In the genomic region with DNA sequence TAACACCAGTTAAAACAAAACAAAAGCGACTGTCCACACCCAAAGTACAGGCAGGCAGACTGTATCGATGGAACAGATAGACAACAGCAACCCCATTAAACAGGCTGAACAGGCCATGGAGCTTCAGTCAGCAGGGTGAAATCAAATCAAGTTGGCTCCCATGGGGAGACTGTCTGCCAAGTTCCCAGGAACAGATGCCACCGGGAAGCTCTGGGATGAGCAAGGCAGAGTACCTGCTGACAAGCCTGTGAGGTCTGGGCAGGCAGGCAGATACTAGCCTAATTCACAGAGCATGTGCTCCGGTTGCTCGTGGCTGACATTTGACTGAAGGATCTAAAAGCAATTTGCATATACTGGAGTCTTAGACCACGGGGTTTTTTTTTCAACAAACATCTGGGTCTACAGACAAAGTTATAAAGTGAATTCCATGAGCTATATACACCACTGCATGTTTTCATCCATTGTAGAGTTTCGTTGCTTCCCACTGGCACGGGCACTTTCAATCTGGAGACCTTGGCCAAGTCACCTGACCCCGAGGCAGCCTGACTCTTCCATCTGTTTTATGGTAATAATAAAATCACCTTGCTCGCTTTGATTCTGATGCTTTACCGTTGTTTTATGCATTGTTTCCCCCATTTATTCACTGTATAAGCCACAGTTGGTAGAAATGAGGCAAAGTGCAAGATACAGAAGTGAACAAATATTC, we compare ENCODE assay signal across 12 mouse cellular contexts. TPM values are rescaled to one million over a fixed set of nuclear protein-coding genes. Genes with fewer than 3 reads are reported as not detected.
DNase-seq lines count a peak whose midpoint lies in the region; ATAC-seq and TF ChIP-seq lines count a peak whose summit lies in the region.
"Had no signal": no experiment of that assay in that cellular context is flagged by ENCODE, and none has a peak within 500 bp of the region (broad histone marks: within the 10 kb centered on the region; RNA-seq: fewer than 3 reads in every experiment).

No protein-coding gene starts in this region.

- TF ChIP-seq EP300 in lung, postnatal 0 days (IDR thresholded peaks at IDR 0.05) = no peak

- H3K36me3 ChIP-seq in lung, postnatal 0 days (ENCODE audit: insufficient read depth, low read length) = no peaks in the 10 kb centered on the region
- H3K36me3 ChIP-seq in forebrain, postnatal 0 days (ENCODE audit: insufficient read depth) = no peaks in the 10 kb centered on the region
- H3K36me3 ChIP-seq: hindbrain, embryonic 15.5 days; limb, embryonic 15.5 days had no signal

- no peaks in the 10 kb centered on the region for H3K27me3 ChIP-seq in lung, postnatal 0 days (replicated peaks; ENCODE audit: insufficient read depth, low read length)
- H3K27me3 ChIP-seq in forebrain, postnatal 0 days (ENCODE audit: insufficient read depth, low read length) = no peaks in the 10 kb centered on the region
- H3K27me3 ChIP-seq: hindbrain, embryonic 15.5 days; limb, embryonic 15.5 days had no signal

- TF ChIP-seq CTCF in lung, postnatal 0 days (IDR thresholded peaks at IDR 0.05) = no peak
- TF ChIP-seq CTCF in forebrain, postnatal 0 days (IDR thresholded peaks at IDR 0.05; ENCODE audit: low read depth) = no peak

- no peak overlapping the region for H3K9ac ChIP-seq in lung, postnatal 0 days (replicated peaks; ENCODE audit: low read depth)
- no peak overlapping the region for H3K9ac ChIP-seq in forebrain, postnatal 0 days
- H3K9ac ChIP-seq: hindbrain, embryonic 15.5 days; limb, embryonic 15.5 days had no signal

- no peaks in the 10 kb centered on the region for H3K4me1 ChIP-seq in lung, postnatal 0 days (ENCODE audit: insufficient read depth, low read depth, low read length)
- no peaks in the 10 kb centered on the region for H3K4me1 ChIP-seq in forebrain, postnatal 0 days (ENCODE audit: insufficient read depth)
- H3K4me1 ChIP-seq: hindbrain, embryonic 15.5 days; limb, embryonic 15.5 days had no signal

- ATAC-seq in lung, postnatal 0 days = no peak
- peak; percentile 74 for ATAC-seq in forebrain, postnatal 0 days
- ATAC-seq: Patski had no signal

- peak; percentile 1 for DNase-seq in lung, postnatal 14 days
- no peak for DNase-seq in lung, postnatal 0 days (ENCODE audit: low spot score)
- peak; percentile 75 to 85 for DNase-seq in cerebellum, adult 18-20 months
- peak; percentile 57 for DNase-seq in forebrain, postnatal 0 days
- peak; percentile 66 to 80 for DNase-seq in layer of hippocampus, postnatal 36 days
- no peak for DNase-seq in yolk sac, embryonic 10.5 days (ENCODE audit: low spot score)
- DNase-seq in ovary, postnatal 10 days (ENCODE audit: low spot score) = no peak

- H3K9me3 ChIP-seq in lung, postnatal 0 days (ENCODE audit: low read length) = no peaks in the 10 kb centered on the region
- no peaks in the 10 kb centered on the region for H3K9me3 ChIP-seq in forebrain, postnatal 0 days (ENCODE audit: low read length)
- H3K9me3 ChIP-seq: hindbrain, embryonic 15.5 days; limb, embryonic 15.5 days had no signal

- 83% methylated on average over 11 of the region's 11 CpGs for WGBS in lung, postnatal 0 days
- WGBS in forebrain, postnatal 0 days = 67% methylated on average over 11 of the region's 11 CpGs

- no peak overlapping the region for H3K27ac ChIP-seq in lung, postnatal 0 days (ENCODE audit: low read length)
- no peak overlapping the region for H3K27ac ChIP-seq in forebrain, postnatal 0 days (ENCODE audit: low read depth, low read length)
- H3K27ac ChIP-seq: hindbrain, embryonic 15.5 days; limb, embryonic 15.5 days had no signal

- H3K4me2 ChIP-seq in lung, postnatal 0 days (replicated peaks; ENCODE audit: low read depth, low read length) = no peak overlapping the region
- no peak overlapping the region for H3K4me2 ChIP-seq in forebrain, postnatal 0 days (ENCODE audit: low read depth)
- H3K4me2 ChIP-seq: hindbrain, embryonic 15.5 days; limb, embryonic 15.5 days had no signal

- H3K4me3 ChIP-seq in lung, postnatal 0 days (ENCODE audit: low read depth, low read length) = no peak overlapping the region
- H3K4me3 ChIP-seq in forebrain, postnatal 0 days (ENCODE audit: low read depth, low read length) = no peak overlapping the region
- H3K4me3 ChIP-seq: hindbrain, embryonic 15.5 days; limb, embryonic 15.5 days; myocyte had no signal

RNA-seq across cellular contexts. Expression of gene Actbl2, which starts 50.1 kb away (rescaled TPM):
- polyA plus RNA-seq in lung, postnatal 0 days (2015; fragmentation: Nextera tagmentation; extraction: Ambion mirVana) = not detected in 2 replicates
- 0.08 TPM in 1 of 2 replicates, not detected in the other for total RNA-seq in forebrain, postnatal 0 days (2014; rRNA removed)
- not detected in 2 replicates for polyA plus RNA-seq in forebrain, postnatal 0 days (2015; fragmentation: Nextera tagmentation; extraction: Ambion mirVana)
- total RNA-seq in layer of hippocampus, postnatal 36 days (2021) = not detected
- polyA plus RNA-seq: hindbrain, embryonic 15.5 days; limb, embryonic 15.5 days; myocyte; Patski; stomach, embryonic 16.5 days had no signal

Comparison
In these comparisons a context has a peak if more than half of its experiments do, and no peak if none do; other contexts are left out.
1. DNase-seq: peak in lung, postnatal 14 days (single experiment), cerebellum, adult 18-20 months (2 of 2), forebrain, postnatal 0 days (single experiment) and layer of hippocampus, postnatal 36 days (2 of 2); none in lung, postnatal 0 days (single experiment), yolk sac, embryonic 10.5 days (single experiment) and ovary, postnatal 10 days (single experiment).